Mouse (Mus musculus): ENCODE data around the gene Gm21970. TPM values are rescaled to one million over a fixed set of nuclear protein-coding genes. Genes with fewer than 3 reads are reported as not detected.
"Not testable (repeated sequence)": the region's sequence is repeated elsewhere in the genome, so short reads cannot be mapped to it uniquely, and the experiment has no call there.

The Gm21970 gene
- polyA plus RNA-seq, 1 experiment: not detected

- no peak overlapping the region for H3K27ac ChIP-seq (ENCODE audit: insufficient read depth, low read length)
- no peak overlapping the region for H3K4me3 ChIP-seq (ENCODE audit: insufficient read depth, low read length)
- no peaks in the 10 kb centered on the region for H3K4me1 ChIP-seq (ENCODE audit: control insufficient read depth, insufficient read depth, low read length)
- TF ChIP-seq CTCF (IDR thresholded peaks at IDR 0.05; ENCODE audit: extremely low read depth, insufficient read depth, low read length) (no peak), POLR2A (IDR thresholded peaks at IDR 0.05; ENCODE audit: extremely low read depth, insufficient read depth, low read length) (no peak)
These were observed 35.1 kb downstream of the Gm21970 start for GRCm38 (mm10) chr16:91426586-91426985.

- TF ChIP-seq CTCF (IDR thresholded peaks at IDR 0.05; ENCODE audit: extremely low read depth, insufficient read depth, low read length) (no peak), POLR2A (IDR thresholded peaks at IDR 0.05; ENCODE audit: extremely low read depth, insufficient read depth, low read length) (no peak)
- Histone ChIP-seq H3K4me1 (ENCODE audit: control insufficient read depth, insufficient read depth, low read length) (no peaks in the 10 kb centered on the region), H3K27ac (ENCODE audit: insufficient read depth, low read length) (no peak overlapping the region), H3K4me3 (ENCODE audit: insufficient read depth, low read length) (no peak overlapping the region)
These were observed 35.9 kb downstream of the Gm21970 start for GRCm38 (mm10) chr16:91427461-91427860.

- Histone ChIP-seq H3K4me3 (ENCODE audit: insufficient read depth, low read length) (no peak overlapping the region), H3K27ac (ENCODE audit: insufficient read depth, low read length) (no peak overlapping the region), H3K4me1 (ENCODE audit: control insufficient read depth, insufficient read depth, low read length) (no peaks in the 10 kb centered on the region)
- no peak for TF ChIP-seq POLR2A (IDR thresholded peaks at IDR 0.05; ENCODE audit: extremely low read depth, insufficient read depth, low read length)
- no peak for TF ChIP-seq CTCF (IDR thresholded peaks at IDR 0.05; ENCODE audit: extremely low read depth, insufficient read depth, low read length)
These were observed 36.8 kb downstream of the Gm21970 start for GRCm38 (mm10) chr16:91428259-91428865.

- Histone ChIP-seq H3K4me3 (ENCODE audit: insufficient read depth, low read length) (no peak overlapping the region), H3K27ac (ENCODE audit: insufficient read depth, low read length) (no peak overlapping the region), H3K4me1 (ENCODE audit: control insufficient read depth, insufficient read depth, low read length) (no peaks in the 10 kb centered on the region)
- no peak for TF ChIP-seq POLR2A (IDR thresholded peaks at IDR 0.05; ENCODE audit: extremely low read depth, insufficient read depth, low read length)
- no peak for TF ChIP-seq CTCF (IDR thresholded peaks at IDR 0.05; ENCODE audit: extremely low read depth, insufficient read depth, low read length)
These were observed 41.3 kb downstream of the Gm21970 start for GRCm38 (mm10) chr16:91432720-91433328.

- Histone ChIP-seq H3K4me3 (ENCODE audit: insufficient read depth, low read length) (no peak overlapping the region), H3K27ac (ENCODE audit: insufficient read depth, low read length) (no peak overlapping the region), H3K4me1 (ENCODE audit: control insufficient read depth, insufficient read depth, low read length) (no peaks in the 10 kb centered on the region)
- TF ChIP-seq POLR2A (IDR thresholded peaks at IDR 0.05; ENCODE audit: extremely low read depth, insufficient read depth, low read length): no peak
- TF ChIP-seq CTCF (IDR thresholded peaks at IDR 0.05; ENCODE audit: extremely low read depth, insufficient read depth, low read length): no peak
These were observed 41.9 kb downstream of the Gm21970 start for GRCm38 (mm10) chr16:91433329-91433933.

- no peak for TF ChIP-seq POLR2A (IDR thresholded peaks at IDR 0.05; ENCODE audit: extremely low read depth, insufficient read depth, low read length)
- TF ChIP-seq CTCF (IDR thresholded peaks at IDR 0.05; ENCODE audit: extremely low read depth, insufficient read depth, low read length): no peak
- Histone ChIP-seq H3K27ac (ENCODE audit: insufficient read depth, low read length) (no peak overlapping the region), H3K4me1 (ENCODE audit: control insufficient read depth, insufficient read depth, low read length) (no peaks in the 10 kb centered on the region), H3K4me3 (ENCODE audit: insufficient read depth, low read length) (no peak overlapping the region)
These were observed 42.6 kb downstream of the Gm21970 start for GRCm38 (mm10) chr16:91434119-91434518.

GRCm38 (mm10) chr16:91438081-91438480 lies 46.6 kb downstream of the Gm21970 start:
- Histone ChIP-seq H3K27ac (ENCODE audit: insufficient read depth, low read length) (no peak overlapping the region), H3K4me3 (ENCODE audit: insufficient read depth, low read length) (no peak overlapping the region), H3K4me1 (ENCODE audit: control insufficient read depth, insufficient read depth, low read length) (peaks cover 4% of the 10 kb centered on the region)
- TF ChIP-seq CTCF (IDR thresholded peaks at IDR 0.05; ENCODE audit: extremely low read depth, insufficient read depth, low read length) (no peak), POLR2A (IDR thresholded peaks at IDR 0.05; ENCODE audit: extremely low read depth, insufficient read depth, low read length) (no peak)

- not testable (repeated sequence) for H3K4me1 ChIP-seq (ENCODE audit: control insufficient read depth, insufficient read depth, low read length); H3K4me3 ChIP-seq (ENCODE audit: insufficient read depth, low read length); H3K27ac ChIP-seq (ENCODE audit: insufficient read depth, low read length)
These were observed 47.1 kb downstream of the Gm21970 start for GRCm38 (mm10) chr16:91438599-91438998.

- Histone ChIP-seq H3K4me3 (ENCODE audit: insufficient read depth, low read length) (no peak overlapping the region), H3K27ac (ENCODE audit: insufficient read depth, low read length) (peak overlapping the region; percentile 72), H3K4me1 (ENCODE audit: control insufficient read depth, insufficient read depth, low read length) (peaks cover 4% of the 10 kb centered on the region)
- TF ChIP-seq POLR2A (IDR thresholded peaks at IDR 0.05; ENCODE audit: extremely low read depth, insufficient read depth, low read length): no peak
- peak; percentile 21; the same call in 1 of the 2 replicates for TF ChIP-seq CTCF (IDR thresholded peaks at IDR 0.05; ENCODE audit: extremely low read depth, insufficient read depth, low read length)
These were observed 49.8 kb downstream of the Gm21970 start for GRCm38 (mm10) chr16:91441366-91441765.

- no peak overlapping the region for H3K27ac ChIP-seq (ENCODE audit: insufficient read depth, low read length)
- TF ChIP-seq CTCF (IDR thresholded peaks at IDR 0.05; ENCODE audit: extremely low read depth, insufficient read depth, low read length): no peak
- no peak for TF ChIP-seq POLR2A (IDR thresholded peaks at IDR 0.05; ENCODE audit: extremely low read depth, insufficient read depth, low read length)
- H3K4me3 ChIP-seq (ENCODE audit: insufficient read depth, low read length): no peak overlapping the region
- H3K4me1 ChIP-seq (ENCODE audit: control insufficient read depth, insufficient read depth, low read length): peaks cover 4% of the 10 kb centered on the region
These were observed 50.3 kb downstream of the Gm21970 start for GRCm38 (mm10) chr16:91441811-91442240.
